In the genomic region with DNA sequence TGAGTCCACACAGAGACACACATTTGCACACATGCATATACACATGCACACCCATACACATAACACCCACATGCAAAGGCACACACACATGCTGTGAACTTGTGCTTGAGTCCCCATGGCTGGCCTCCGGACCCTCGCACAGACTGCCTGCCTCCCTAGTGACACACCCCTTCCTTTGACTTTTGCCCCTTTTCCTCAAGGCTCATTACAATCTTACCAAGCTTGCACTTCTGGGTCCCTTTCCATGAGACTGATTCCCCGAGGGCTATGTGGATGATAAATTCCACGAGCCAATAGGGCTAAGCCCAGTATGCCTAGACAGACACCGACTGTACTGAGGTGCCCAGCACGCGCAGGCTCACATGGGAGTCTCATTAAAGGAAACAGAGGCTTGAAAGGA, we compare ENCODE assay signal across 22 mouse cellular contexts. TPM values are rescaled to one million over a fixed set of nuclear protein-coding genes. Genes with fewer than 3 reads are reported as not detected.
DNase-seq lines count a peak whose midpoint lies in the region; ATAC-seq and TF ChIP-seq lines count a peak whose summit lies in the region.
"Had no signal": no experiment of that assay in that cellular context is flagged by ENCODE, and none has a peak within 500 bp of the region (broad histone marks: within the 10 kb centered on the region; RNA-seq: fewer than 3 reads in every experiment).

No protein-coding gene starts in this region.

- peak; percentile 19 for DNase-seq in cerebellum, adult 9-11 months
- DNase-seq in cerebellum, adult 11-12 months, result no peak
- DNase-seq in liver, adult 2 months (ENCODE audit: extremely low read depth, low read depth, low spot score), result no peak
- DNase-seq in layer of hippocampus, adult 9-11 months, result no peak
- no peak for DNase-seq in layer of hippocampus, adult 2 months (ENCODE audit: low spot score in 2 of 2)
- DNase-seq: adrenal gland, postnatal 10 days; cerebellum, adult 11 months; cerebellum, postnatal 25 days; forebrain, postnatal 0 days; heart, postnatal 10 days; lung, adult 18-20 months; retina, postnatal 1 day; thymus, postnatal 14 days had no signal

- no peak overlapping the region for H3ac ChIP-seq in myocyte (ENCODE audit: control insufficient read depth, insufficient read length)

- no peak for TF ChIP-seq CTCF in liver, adult 2 months (IDR thresholded peaks at IDR 0.05; ENCODE audit: low read depth, low read length)
- TF ChIP-seq CTCF in intestine, postnatal 0 days (IDR thresholded peaks at IDR 0.05; ENCODE audit: low read depth), result no peak
- TF ChIP-seq CTCF in layer of hippocampus, adult 2 months (conservative IDR thresholded peaks at IDR 0.05), result no peak

- H3K36me3 ChIP-seq in liver, adult 2 months (ENCODE audit: control insufficient read depth, insufficient read depth, low read length), result no peaks in the 10 kb centered on the region
- no peaks in the 10 kb centered on the region for H3K36me3 ChIP-seq in liver, embryonic 12.5 days
- H3K36me3 ChIP-seq in intestine, postnatal 0 days (ENCODE audit: control insufficient read depth, insufficient read depth), result 0 out of 2 replicates have a peak, but pooled peaks cover 5% of the 10 kb centered on the region
- no peaks in the 10 kb centered on the region for H3K36me3 ChIP-seq in myocyte (ENCODE audit: control insufficient read depth, insufficient read depth)
- H3K36me3 ChIP-seq: forebrain, embryonic 10.5 days; hindbrain, embryonic 12.5 days; limb, embryonic 12.5 days had no signal

- no peaks in the 10 kb centered on the region for H3K9me3 ChIP-seq in liver, embryonic 12.5 days (replicated peaks)
- no peaks in the 10 kb centered on the region for H3K9me3 ChIP-seq in intestine, postnatal 0 days (ENCODE audit: control insufficient read depth)
- H3K9me3 ChIP-seq: forebrain, embryonic 10.5 days; hindbrain, embryonic 12.5 days; limb, embryonic 12.5 days had no signal

- peak overlapping the region; percentile 94; the same call in 1 of the 2 replicates for H3K27ac ChIP-seq in liver, adult 2 months (replicated peaks; ENCODE audit: insufficient read depth, low read depth, low read length)
- H3K27ac ChIP-seq in liver, embryonic 12.5 days, result no peak overlapping the region
- peak overlapping the region; percentile 90 for H3K27ac ChIP-seq in intestine, postnatal 0 days (ENCODE audit: low read depth, low read length)
- no peak overlapping the region for H3K27ac ChIP-seq in layer of hippocampus, adult 2 months
- H3K27ac ChIP-seq: forebrain, embryonic 10.5 days; hindbrain, embryonic 12.5 days; limb, embryonic 12.5 days had no signal

- H3K79me2 ChIP-seq in liver, adult 2 months (ENCODE audit: control insufficient read depth, insufficient read depth, low read length), result peaks cover 5% of the 10 kb centered on the region; the same call in 1 of the 2 replicates
- H3K79me2 ChIP-seq in myocyte (ENCODE audit: control insufficient read depth, insufficient read depth), result no peaks in the 10 kb centered on the region

- TF ChIP-seq POLR2A in liver, adult 2 months (IDR thresholded peaks at IDR 0.05; ENCODE audit: extremely low read depth, insufficient read depth, low read length), result no peak
- TF ChIP-seq POLR2A in myocyte (IDR thresholded peaks at IDR 0.05; ENCODE audit: insufficient read length, low read depth), result no peak

- no peak overlapping the region for H3K4me3 ChIP-seq in liver, adult 2 months (ENCODE audit: insufficient read depth, low read depth, low read length)
- no peak overlapping the region for H3K4me3 ChIP-seq in liver, embryonic 12.5 days
- no peak overlapping the region for H3K4me3 ChIP-seq in intestine, postnatal 0 days (ENCODE audit: low read depth, low read length)
- H3K4me3 ChIP-seq in myocyte, result no peak overlapping the region
- H3K4me3 ChIP-seq in layer of hippocampus, adult 2 months, result no peak overlapping the region
- H3K4me3 ChIP-seq: forebrain, embryonic 10.5 days; hindbrain, embryonic 12.5 days; limb, embryonic 12.5 days had no signal

- peak overlapping the region; percentile 15; the same call in 1 of the 2 replicates for H3K9ac ChIP-seq in liver, adult 2 months (ENCODE audit: low read depth, low read length)
- H3K9ac ChIP-seq in liver, embryonic 12.5 days, result no peak overlapping the region
- no peak overlapping the region for H3K9ac ChIP-seq in intestine, postnatal 0 days (ENCODE audit: low read depth, low read length)
- H3K9ac ChIP-seq: forebrain, postnatal 0 days; hindbrain, embryonic 12.5 days; limb, embryonic 12.5 days had no signal

- no peak for ATAC-seq in liver, embryonic 12.5 days
- peak; percentile 40 for ATAC-seq in intestine, postnatal 0 days
- ATAC-seq: activated CD4-positive, CD25-positive, alpha-beta regulatory T cell, adult 4 months; CD4-positive, CD25-positive, alpha-beta regulatory T cell, adult 4 months; forebrain, postnatal 0 days had no signal

- WGBS in liver, adult 2 months, result 62% methylated on average over 7 of the region's 7 CpGs
- 71% methylated on average over 7 of the region's 7 CpGs for WGBS in liver, embryonic 12.5 days (ENCODE audit: insufficient replicate concordance)
- 44% methylated on average over 7 of the region's 7 CpGs for WGBS in intestine, postnatal 0 days

- H3K27me3 ChIP-seq in liver, adult 2 months (ENCODE audit: control insufficient read depth, insufficient read depth, low read length), result no peaks in the 10 kb centered on the region
- H3K27me3 ChIP-seq in liver, embryonic 12.5 days (replicated peaks), result peaks cover 26% of the 10 kb centered on the region
- no peaks in the 10 kb centered on the region for H3K27me3 ChIP-seq in intestine, postnatal 0 days (replicated peaks; ENCODE audit: control insufficient read depth, insufficient read depth, low read length)
- H3K27me3 ChIP-seq in myocyte (ENCODE audit: control insufficient read depth, insufficient read depth, insufficient read length), result peaks cover 3% of the 10 kb centered on the region

- H3K4me2 ChIP-seq in liver, embryonic 12.5 days, result no peak overlapping the region
- H3K4me2 ChIP-seq in intestine, postnatal 0 days (replicated peaks; ENCODE audit: low read depth), result peak overlapping the region; percentile 56
- peak overlapping the region; percentile 6 for H3K4me2 ChIP-seq in myocyte (ENCODE audit: low read depth)
- H3K4me2 ChIP-seq: heart, embryonic 11.5 days; hindbrain, embryonic 12.5 days; limb, embryonic 12.5 days had no signal

- peaks cover 28% of the 10 kb centered on the region for H3K4me1 ChIP-seq in liver, adult 2 months (ENCODE audit: control insufficient read depth, insufficient read depth, low read length)
- peaks cover 23% of the 10 kb centered on the region for H3K4me1 ChIP-seq in liver, embryonic 12.5 days
- H3K4me1 ChIP-seq in intestine, postnatal 0 days (replicated peaks; ENCODE audit: control insufficient read depth, insufficient read depth, low read length), result peaks cover 11% of the 10 kb centered on the region; the same call in 1 of the 2 replicates

TF ChIP-seq in myocyte, 11 proteins besides CTCF, POLR2A, EP300 and RAD21:
- no peak for TF ChIP-seq CEBPB (IDR thresholded peaks at IDR 0.05; ENCODE audit: insufficient read depth, poor library complexity, severe bottlenecking)
- TF ChIP-seq SRF (IDR thresholded peaks at IDR 0.05; ENCODE audit: control insufficient read depth, insufficient read length, low read depth), result no peak

RNA-seq across cellular contexts. Expression of a gene that starts 13.1 kb away (rescaled TPM):
- 7.0 and 11.5 TPM in 2 replicates for total RNA-seq in liver, adult 2 months (2014; rRNA removed)
- polyA plus RNA-seq in liver, adult 2 months (2012; rRNA removed), result 8.2 and 11.0 TPM in 2 replicates
- 14.4 TPM in 2 replicates for polyA plus RNA-seq in liver, embryonic 12.5 days (2016; fragmentation: Nextera tagmentation; extraction: Ambion mirVana)
- 24.0 and 25.0 TPM in 2 replicates for polyA plus RNA-seq in intestine, postnatal 0 days (2015; fragmentation: Nextera tagmentation; extraction: Ambion mirVana)
- polyA plus RNA-seq in myocyte (2012; fragmentation: generic; extraction: Trizol), result 0.29 TPM
- total RNA-seq in layer of hippocampus, adult 2 months (2021), result 10 to 100 TPM; 10.5 to 10.8 TPM

RNA-seq across cellular contexts. Expression of a gene that starts 39.0 kb away (rescaled TPM):
- 0.07 and 0.18 TPM in 2 replicates for total RNA-seq in liver, adult 2 months (2014; rRNA removed)
- polyA plus RNA-seq in liver, adult 2 months (2012; rRNA removed), result 0.12 and 0.22 TPM in 2 replicates
- 0.89 TPM in 2 replicates for polyA plus RNA-seq in liver, embryonic 12.5 days (2016; fragmentation: Nextera tagmentation; extraction: Ambion mirVana)
- 0.10 and 0.26 TPM in 2 replicates for polyA plus RNA-seq in intestine, postnatal 0 days (2015; fragmentation: Nextera tagmentation; extraction: Ambion mirVana)
- 0.35 TPM for polyA plus RNA-seq in myocyte (2012; fragmentation: generic; extraction: Trizol)
- 1 to 10 TPM in 1 of 2 experiments, under 1 TPM in 1; 0.96 to 1.3 TPM for total RNA-seq in layer of hippocampus, adult 2 months (2021)
- polyA plus RNA-seq: activated CD4-positive, CD25-positive, alpha-beta regulatory T cell, adult 4 months; CD4-positive, CD25-positive, alpha-beta regulatory T cell, adult 4 months had no signal

Comparison
In these comparisons a context has a peak if more than half of its experiments do, and no peak if none do; other contexts are left out.
1. H3K27ac ChIP-seq: peak in liver, adult 2 months (single experiment) and intestine, postnatal 0 days (single experiment); none in liver, embryonic 12.5 days (single experiment) and layer of hippocampus, adult 2 months (single experiment).